Mouse (Mus musculus): ENCODE results near the gene Aldh4a1.

Aldh4a1 gene

GRCm38 (mm10) chr4:139675696-139676095 lies 53.0 kb downstream of the Aldh4a1 start:
- DNase-seq (ENCODE audit: low spot score in 2 of 2): no peak

- no peak for DNase-seq (ENCODE audit: low spot score in 2 of 2)
Measured at GRCm38 (mm10) chr4:139683728-139684638, 61.3 kb downstream of the Aldh4a1 start.

- DNase-seq (ENCODE audit: low spot score in 2 of 2): peak in 1 of 2 experiments; percentile 69
Measured at GRCm38 (mm10) chr4:139684639-139685017, 62.0 kb downstream of the Aldh4a1 start.

- DNase-seq (ENCODE audit: low spot score in 2 of 2): no peak
Measured at GRCm38 (mm10) chr4:139688058-139688457, 65.4 kb downstream of the Aldh4a1 start.

GRCm38 (mm10) chr4:139689627-139690269 lies 67.1 kb downstream of the Aldh4a1 start:
- DNase-seq (ENCODE audit: low spot score in 2 of 2): no peak

GRCm38 (mm10) chr4:139693315-139693714 lies 70.6 kb downstream of the Aldh4a1 start:
- no peak for DNase-seq (ENCODE audit: low spot score in 2 of 2)

GRCm38 (mm10) chr4:139697755-139698154 lies 75.1 kb downstream of the Aldh4a1 start:
- DNase-seq (ENCODE audit: low spot score in 2 of 2): no peak

GRCm38 (mm10) chr4:139698602-139699001 lies 75.9 kb downstream of the Aldh4a1 start:
- no peak for DNase-seq (ENCODE audit: low spot score in 2 of 2)
